Mouse (Mus musculus) layer of hippocampus, adult 11-12 months (tissue): ENCODE measurements at regions not wholly inside any gene's neighbourhood (a gene's known extent, or its start where the extent isn't known, plus 50 kb on each side); places are given as distances from the start of the nearest gene placed in this dataset.
A peak's percentile ranks its signal among the peaks of the same experiment; 100 is the strongest.

Experiments used
- DNase-seq: peaks from one replicate; pipeline ENCODE4 v3.0.0; 2022; ENCODE audit warnings: low spot score

GRCm38 (mm10) chr10:99461446-99461966 lies 198.5 kb downstream of the Dusp6 start:
- DNase-seq, result peak; percentile 21

GRCm38 (mm10) chr10:99466695-99467094 lies 203.7 kb downstream of the Dusp6 start:
- no peak for DNase-seq

- DNase-seq, result no peak
These were observed 204.3 kb downstream of the Dusp6 start for GRCm38 (mm10) chr10:99467319-99467842.

- no peak for DNase-seq
These were observed 205.9 kb downstream of the Dusp6 start for GRCm38 (mm10) chr10:99468971-99469370.

- no peak for DNase-seq
These were observed 208.9 kb downstream of the Dusp6 start for GRCm38 (mm10) chr10:99471832-99472497.

- no peak for DNase-seq
These were observed 209.8 kb downstream of the Dusp6 start for GRCm38 (mm10) chr10:99472806-99473205.

GRCm38 (mm10) chr10:99473758-99474157 lies 210.7 kb downstream of the Dusp6 start:
- DNase-seq, result no peak

GRCm38 (mm10) chr10:99474546-99474945 lies 211.5 kb downstream of the Dusp6 start:
- no peak for DNase-seq

GRCm38 (mm10) chr10:99476214-99476613 lies 213.2 kb downstream of the Dusp6 start:
- DNase-seq, result no peak

GRCm38 (mm10) chr10:99476776-99477175 lies 213.7 kb downstream of the Dusp6 start:
- no peak for DNase-seq

- DNase-seq, result peak; percentile 68
These were observed 217.5 kb downstream of the Dusp6 start for GRCm38 (mm10) chr10:99480573-99480972.

GRCm38 (mm10) chr10:99482009-99482408 lies 219.0 kb downstream of the Dusp6 start:
- no peak for DNase-seq

GRCm38 (mm10) chr10:99488195-99489080 lies 225.4 kb downstream of the Dusp6 start:
- peak; percentile 13 for DNase-seq

- DNase-seq, result no peak
These were observed 247.8 kb downstream of the Csl start for GRCm38 (mm10) chr10:99511514-99512237.

GRCm38 (mm10) chr10:99517944-99518343 lies 241.5 kb downstream of the Csl start:
- DNase-seq, result no peak

- DNase-seq, result no peak
These were observed 240.0 kb downstream of the Csl start for GRCm38 (mm10) chr10:99519479-99519878.

GRCm38 (mm10) chr10:99523817-99524216 lies 235.6 kb downstream of the Csl start:
- no peak for DNase-seq

- peak; percentile 40 for DNase-seq
These were observed 234.9 kb downstream of the Csl start for GRCm38 (mm10) chr10:99524273-99525212.

- DNase-seq, result no peak
These were observed 233.3 kb downstream of the Csl start for GRCm38 (mm10) chr10:99526148-99526547.

GRCm38 (mm10) chr10:99526561-99526960 lies 232.9 kb downstream of the Csl start:
- DNase-seq, result no peak

GRCm38 (mm10) chr10:99531104-99531503 lies 228.4 kb downstream of the Csl start:
- DNase-seq, result no peak
